Mouse (Mus musculus): ENCODE measurements around the gene Notch2.

DNA sequence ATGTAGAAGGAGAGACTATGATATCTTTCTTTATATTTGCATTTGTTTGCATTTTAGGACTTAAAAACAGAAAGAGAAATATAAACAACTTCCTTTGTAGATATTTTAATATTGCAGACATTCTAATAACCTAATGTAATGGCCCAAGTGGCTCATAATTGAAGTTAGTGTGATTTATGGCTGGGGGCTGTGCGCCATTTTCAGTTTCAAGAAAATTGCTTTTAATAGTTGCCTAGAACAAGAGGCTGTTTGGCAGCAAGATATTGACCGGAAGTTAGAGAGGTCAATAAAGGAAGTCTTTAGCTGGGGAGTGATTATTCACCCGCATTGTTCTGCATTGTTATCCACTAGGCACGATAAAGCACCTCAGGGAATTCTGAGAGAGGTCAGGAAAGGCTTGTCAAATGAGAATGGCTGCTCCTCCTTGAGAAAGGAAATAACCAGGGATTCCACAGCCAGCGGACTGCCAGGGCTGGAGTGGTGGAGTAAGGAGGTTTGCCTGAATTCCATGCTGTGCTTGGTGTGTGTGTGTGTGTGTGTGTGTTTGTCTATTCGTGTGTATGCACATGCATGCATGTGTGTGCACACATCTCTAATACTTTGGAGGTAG lies 61.4 kb downstream of the Notch2 start:
- TF ChIP-seq TAL1 (IDR thresholded peaks at IDR 0.05; ENCODE audit: low read length), result no peak
- no peak for TF ChIP-seq GATA1 (IDR thresholded peaks at IDR 0.05; ENCODE audit: low read length)

All from erythroblast, embryonic 14.5 days (primary cell).